Mouse (Mus musculus): ENCODE results near the gene Lefty2. TPM values are rescaled to one million over a fixed set of nuclear protein-coding genes. Genes with fewer than 3 reads are reported as not detected.

Lefty2 gene
- polyA plus RNA-seq, 1 experiment = not detected

DNA sequence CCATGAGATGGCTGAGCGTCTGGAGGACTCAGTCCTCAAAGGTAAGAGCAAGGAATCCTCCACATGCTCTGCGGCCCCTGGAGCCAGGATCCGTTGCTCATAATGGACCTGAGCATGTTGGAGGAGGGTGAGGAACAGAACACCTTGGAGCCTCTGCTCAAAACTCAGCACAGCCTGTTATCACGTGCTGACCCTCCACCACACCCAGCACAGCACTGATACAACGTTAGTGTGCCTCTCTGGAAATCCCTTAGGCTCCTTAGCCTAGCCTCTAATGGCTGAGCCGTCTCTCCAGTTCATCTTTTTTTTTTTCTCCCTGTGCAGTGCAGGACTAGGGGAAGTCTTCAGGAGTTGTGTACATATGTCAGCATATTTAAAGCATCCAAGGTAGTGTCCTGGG, 32.9 kb upstream of the Lefty2 start:
- peaks cover 4% of the 10 kb centered on the region for H3K36me3 ChIP-seq (ENCODE audit: control insufficient read depth, insufficient read depth, low read length)
- 85% methylated on average over 6 of the region's 6 CpGs for WGBS
- H3K4me1 ChIP-seq (ENCODE audit: control insufficient read depth, insufficient read depth, low read length) = no peaks in the 10 kb centered on the region
- TF ChIP-seq CTCF (conservative IDR thresholded peaks at IDR 0.05; ENCODE audit: insufficient read depth, insufficient read length, low read depth, low read length) (no peak), POLR2A (IDR thresholded peaks at IDR 0.05; ENCODE audit: low read depth, low read length) (no peak)
- no peak for DNase-seq
- H3K27me3 ChIP-seq (replicated peaks; ENCODE audit: control insufficient read depth, insufficient read depth, low read length) = no peaks in the 10 kb centered on the region
- H3K27ac ChIP-seq (ENCODE audit: insufficient read depth, low read depth, low read length) = no peak overlapping the region
- no peak overlapping the region for H3K4me3 ChIP-seq (ENCODE audit: insufficient read depth, low read depth, low read length)

DNA sequence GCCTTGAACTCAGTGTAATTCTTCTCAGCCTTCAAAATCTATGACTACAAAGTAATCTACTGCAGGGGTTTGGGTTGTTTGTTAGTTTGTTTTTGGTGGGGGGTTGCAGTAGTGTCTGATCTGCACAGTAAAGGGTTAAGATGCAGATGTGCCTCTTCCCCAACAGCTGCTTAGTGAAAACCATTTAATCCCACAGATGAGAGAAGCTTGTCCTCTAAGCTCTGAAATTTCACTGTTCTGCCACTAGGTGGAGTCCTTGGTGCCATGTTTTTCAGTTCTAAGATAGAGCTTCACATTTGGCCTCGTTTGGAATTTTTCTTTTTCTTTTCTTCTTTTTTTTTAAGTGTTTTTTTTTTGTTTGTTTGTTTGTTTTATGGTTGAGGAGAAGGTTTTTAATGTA, 29.3 kb upstream of the Lefty2 start:
- TF ChIP-seq POLR2A (IDR thresholded peaks at IDR 0.05; ENCODE audit: low read depth, low read length) (no peak), CTCF (conservative IDR thresholded peaks at IDR 0.05; ENCODE audit: insufficient read depth, insufficient read length, low read depth, low read length) (peak; percentile 44)
- no peak overlapping the region for H3K27ac ChIP-seq (ENCODE audit: insufficient read depth, low read depth, low read length)
- DNase-seq = peak; percentile 36
- no peak overlapping the region for H3K4me3 ChIP-seq (ENCODE audit: insufficient read depth, low read depth, low read length)
- H3K4me1 ChIP-seq (ENCODE audit: control insufficient read depth, insufficient read depth, low read length) = no peaks in the 10 kb centered on the region
- no peaks in the 10 kb centered on the region for H3K27me3 ChIP-seq (replicated peaks; ENCODE audit: control insufficient read depth, insufficient read depth, low read length)
- H3K36me3 ChIP-seq (ENCODE audit: control insufficient read depth, insufficient read depth, low read length) = peaks cover 6% of the 10 kb centered on the region
- WGBS = 6% methylated on average over 1 of the region's 1 CpGs

DNA sequence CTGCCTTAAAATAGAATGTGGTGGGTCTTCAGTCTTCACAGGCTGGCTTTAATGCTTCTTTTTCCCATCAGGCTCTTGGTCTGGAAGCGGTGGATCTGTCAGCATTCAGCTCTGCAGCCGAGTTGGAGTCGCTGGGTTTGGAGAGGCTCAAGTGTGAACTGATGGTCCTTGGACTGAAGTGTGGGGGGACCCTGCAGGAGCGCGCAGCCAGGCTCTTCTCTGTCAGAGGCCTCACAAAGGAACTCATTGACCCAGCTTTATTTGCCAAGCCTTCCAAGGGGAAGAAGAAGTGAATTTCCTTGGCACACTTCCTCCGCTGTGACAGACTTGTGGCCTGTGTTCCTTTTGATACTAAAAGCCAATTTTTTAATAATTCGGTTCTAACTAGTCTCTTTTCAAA, 26.9 kb upstream of the Lefty2 start:
- Histone ChIP-seq H3K4me3 (ENCODE audit: insufficient read depth, low read depth, low read length) (no peak overlapping the region), H3K36me3 (ENCODE audit: control insufficient read depth, insufficient read depth, low read length) (peaks cover 6% of the 10 kb centered on the region), H3K4me1 (ENCODE audit: control insufficient read depth, insufficient read depth, low read length) (no peaks in the 10 kb centered on the region), H3K27ac (ENCODE audit: insufficient read depth, low read depth, low read length) (no peak overlapping the region), H3K27me3 (replicated peaks; ENCODE audit: control insufficient read depth, insufficient read depth, low read length) (no peaks in the 10 kb centered on the region)
- no peak for DNase-seq
- 90% methylated on average over 7 of the region's 7 CpGs for whole genome bisulfite sequencing
- no peak for TF ChIP-seq POLR2A (IDR thresholded peaks at IDR 0.05; ENCODE audit: low read depth, low read length)
- TF ChIP-seq CTCF (conservative IDR thresholded peaks at IDR 0.05; ENCODE audit: insufficient read depth, insufficient read length, low read depth, low read length) = no peak

DNA sequence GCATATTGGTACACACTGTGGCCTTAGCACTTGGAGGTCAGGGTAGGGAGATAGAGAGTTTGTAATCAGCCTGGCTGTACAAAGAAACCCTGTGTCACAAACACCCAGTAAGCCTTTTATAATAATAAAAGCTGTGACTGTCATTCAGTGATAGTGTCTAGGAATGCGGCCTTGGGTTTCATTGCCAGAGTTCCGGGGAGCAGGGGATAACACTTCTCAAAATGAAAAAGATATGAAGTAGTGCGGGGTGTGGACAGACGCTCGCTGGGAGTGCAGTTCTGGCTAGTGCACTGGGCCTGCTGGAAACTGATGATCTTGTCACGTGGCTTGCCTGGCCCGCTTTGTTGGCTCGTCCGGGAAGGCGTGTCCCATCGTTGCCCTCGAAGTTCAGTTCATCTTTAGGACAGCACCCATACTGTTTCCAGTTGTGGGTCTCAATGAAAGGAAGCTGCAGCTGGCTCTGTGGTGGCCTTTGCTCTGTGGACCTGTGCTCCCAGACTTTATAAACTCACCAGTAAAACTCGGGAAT, 22.7 kb upstream of the Lefty2 start:
- no peak overlapping the region for H3K27ac ChIP-seq (ENCODE audit: insufficient read depth, low read depth, low read length)
- no peaks in the 10 kb centered on the region for H3K4me1 ChIP-seq (ENCODE audit: control insufficient read depth, insufficient read depth, low read length)
- H3K27me3 ChIP-seq (replicated peaks; ENCODE audit: control insufficient read depth, insufficient read depth, low read length) = no peaks in the 10 kb centered on the region
- H3K4me3 ChIP-seq (ENCODE audit: insufficient read depth, low read depth, low read length) = no peak overlapping the region
- no peak for DNase-seq
- 74% methylated on average over 13 of the region's 13 CpGs for WGBS
- peaks cover 4% of the 10 kb centered on the region; the same call in 1 of the 2 replicates for H3K36me3 ChIP-seq (ENCODE audit: control insufficient read depth, insufficient read depth, low read length)
- no peak for TF ChIP-seq POLR2A (IDR thresholded peaks at IDR 0.05; ENCODE audit: low read depth, low read length)
- no peak for TF ChIP-seq CTCF (conservative IDR thresholded peaks at IDR 0.05; ENCODE audit: insufficient read depth, insufficient read length, low read depth, low read length)

DNA sequence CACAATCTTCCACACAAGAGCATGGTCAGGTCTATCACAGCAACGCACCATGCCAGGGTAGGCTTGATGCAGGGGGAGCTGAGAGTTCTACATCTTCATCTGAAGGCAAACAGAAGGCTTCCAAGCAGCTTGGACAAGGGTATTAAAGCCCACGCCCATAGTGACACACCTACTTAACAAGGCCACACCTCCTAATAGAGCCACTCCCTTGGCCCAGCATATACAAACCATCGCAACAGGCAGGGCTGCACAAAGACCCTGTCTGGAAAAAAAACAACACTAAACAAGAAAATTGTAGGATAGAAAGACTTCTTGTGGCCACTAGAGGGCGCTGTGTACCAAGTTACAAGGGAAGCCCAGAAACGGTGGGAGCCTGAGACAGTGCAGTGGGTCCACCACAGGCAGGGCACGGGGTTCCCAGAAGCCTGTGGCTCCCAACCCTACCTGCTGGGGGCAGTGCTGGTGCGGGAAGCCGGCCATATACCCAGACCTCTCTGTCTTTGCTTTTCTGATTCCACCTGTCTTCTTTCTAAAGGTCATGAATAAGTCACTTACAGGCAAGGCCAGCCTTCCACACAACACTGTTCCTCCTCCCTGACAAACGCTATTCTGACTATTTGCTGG, 18.9 kb upstream of the Lefty2 start:
- no peak overlapping the region for H3K27ac ChIP-seq (ENCODE audit: insufficient read depth, low read depth, low read length)
- H3K4me3 ChIP-seq (ENCODE audit: insufficient read depth, low read depth, low read length) = no peak overlapping the region
- H3K36me3 ChIP-seq (ENCODE audit: control insufficient read depth, insufficient read depth, low read length) = no peaks in the 10 kb centered on the region
- DNase-seq = peak; percentile 32
- H3K4me1 ChIP-seq (ENCODE audit: control insufficient read depth, insufficient read depth, low read length) = no peaks in the 10 kb centered on the region
- no peaks in the 10 kb centered on the region for H3K27me3 ChIP-seq (replicated peaks; ENCODE audit: control insufficient read depth, insufficient read depth, low read length)
- TF ChIP-seq CTCF (conservative IDR thresholded peaks at IDR 0.05; ENCODE audit: insufficient read depth, insufficient read length, low read depth, low read length) = peak; percentile 64
- no peak for TF ChIP-seq POLR2A (IDR thresholded peaks at IDR 0.05; ENCODE audit: low read depth, low read length)
- 21% methylated on average over 9 of the region's 9 CpGs for WGBS

DNA sequence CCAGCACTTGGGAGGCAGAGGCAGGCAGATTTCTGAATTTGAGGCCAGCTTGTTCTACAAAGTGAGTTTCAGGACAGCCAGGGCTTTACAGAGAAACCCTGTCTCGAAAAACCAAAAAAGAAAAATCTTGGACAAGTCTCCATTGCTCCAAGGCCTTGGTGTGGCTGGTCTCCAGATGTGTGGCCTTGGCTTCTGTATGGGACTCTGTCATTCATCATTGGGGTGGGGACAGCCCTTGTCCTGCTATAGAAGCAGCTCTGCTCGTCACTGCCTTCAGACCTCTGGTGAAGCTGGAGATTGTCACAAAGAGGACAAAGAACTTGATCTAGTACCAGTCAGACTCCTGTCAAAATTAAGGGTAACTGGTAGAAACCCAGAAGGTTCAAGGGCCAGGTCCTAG, 18.3 kb upstream of the Lefty2 start:
- H3K4me1 ChIP-seq (ENCODE audit: control insufficient read depth, insufficient read depth, low read length) = no peaks in the 10 kb centered on the region
- no peak overlapping the region for H3K4me3 ChIP-seq (ENCODE audit: insufficient read depth, low read depth, low read length)
- DNase-seq = no peak
- H3K36me3 ChIP-seq (ENCODE audit: control insufficient read depth, insufficient read depth, low read length) = no peaks in the 10 kb centered on the region
- 94% methylated on average over 2 of the region's 2 CpGs for WGBS
- H3K27me3 ChIP-seq (replicated peaks; ENCODE audit: control insufficient read depth, insufficient read depth, low read length) = no peaks in the 10 kb centered on the region
- TF ChIP-seq POLR2A (IDR thresholded peaks at IDR 0.05; ENCODE audit: low read depth, low read length) (no peak), CTCF (conservative IDR thresholded peaks at IDR 0.05; ENCODE audit: insufficient read depth, insufficient read length, low read depth, low read length) (no peak)
- no peak overlapping the region for H3K27ac ChIP-seq (ENCODE audit: insufficient read depth, low read depth, low read length)

DNA sequence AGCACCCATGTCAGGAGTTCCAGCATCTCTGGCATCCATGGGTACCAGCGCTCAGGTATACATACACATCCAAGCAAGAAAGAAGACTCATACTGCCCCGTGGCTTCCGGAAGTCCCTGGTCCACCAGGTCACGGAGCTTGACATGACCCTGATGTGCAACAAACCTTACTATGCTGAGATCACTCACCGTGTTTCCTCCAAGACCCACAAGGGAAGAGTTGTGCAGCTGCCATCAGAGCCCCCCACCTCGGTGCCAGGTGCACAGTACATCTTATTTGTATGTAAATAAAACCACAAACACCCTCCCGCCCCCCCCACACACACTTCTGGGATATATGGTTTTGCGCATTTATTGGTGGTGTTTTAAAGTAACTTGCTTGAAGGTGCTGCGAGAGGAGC, 17.8 kb upstream of the Lefty2 start:
- 82% methylated on average over 9 of the region's 9 CpGs for WGBS
- Histone ChIP-seq H3K27me3 (replicated peaks; ENCODE audit: control insufficient read depth, insufficient read depth, low read length) (no peaks in the 10 kb centered on the region), H3K36me3 (ENCODE audit: control insufficient read depth, insufficient read depth, low read length) (no peaks in the 10 kb centered on the region), H3K4me3 (ENCODE audit: insufficient read depth, low read depth, low read length) (no peak overlapping the region), H3K27ac (ENCODE audit: insufficient read depth, low read depth, low read length) (no peak overlapping the region), H3K4me1 (ENCODE audit: control insufficient read depth, insufficient read depth, low read length) (no peaks in the 10 kb centered on the region)
- TF ChIP-seq POLR2A (IDR thresholded peaks at IDR 0.05; ENCODE audit: low read depth, low read length) = no peak
- TF ChIP-seq CTCF (conservative IDR thresholded peaks at IDR 0.05; ENCODE audit: insufficient read depth, insufficient read length, low read depth, low read length) = no peak
- no peak for DNase-seq

Measured in kidney, adult 2 months (tissue).